Mouse (Mus musculus) small intestine, adult 2 months (tissue): ENCODE measurements around the gene Zmynd10. TPM values are rescaled to one million over a fixed set of nuclear protein-coding genes. Genes with fewer than 3 reads are reported as not detected.

Source experiments
- H3K27ac ChIP-seq: fragments of 200-500 bp; 2 replicates; pipeline ENCODE4 v1.5.1; 2012; ENCODE audit warnings: low read depth, low read length, control low read depth, inconsistent platforms; ENCODE audit not compliant: insufficient read depth
- H3K27me3 ChIP-seq: fragments of 200-500 bp; 2 replicates; pipeline ENCODE4 v1.6.1; 2012; ENCODE audit warnings: mild to moderate bottlenecking, moderate library complexity, low read length, inconsistent platforms; ENCODE audit not compliant: control insufficient read depth, insufficient read depth
- H3K36me3 ChIP-seq: fragments of 200-500 bp; 2 replicates; pipeline ENCODE4 v1.6.1; 2012; ENCODE audit warnings: mild to moderate bottlenecking, low read length, control low read depth, inconsistent platforms; ENCODE audit not compliant: control insufficient read depth, insufficient read depth
- H3K4me1 ChIP-seq: fragments of 200-500 bp; 2 replicates; pipeline ENCODE4 v1.6.1; 2012; ENCODE audit warnings: low read length, inconsistent platforms, mixed read lengths; ENCODE audit not compliant: control insufficient read depth, insufficient read depth, insufficient read length
- H3K4me3 ChIP-seq: fragments of 200-500 bp; 2 replicates; pipeline ENCODE4 v1.5.1; 2012; ENCODE audit warnings: low read depth, mild to moderate bottlenecking, control low read depth, inconsistent platforms, low read length, moderate library complexity
- CTCF ChIP-seq: fragments of 200-500 bp; IDR thresholded peaks from 2 replicates; pipeline ENCODE4 v1.5.1; 2012; ENCODE audit warnings: low read depth, mild to moderate bottlenecking, control low read depth, inconsistent platforms, low read length, moderate library complexity, mixed read lengths; ENCODE audit not compliant: insufficient replicate concordance, insufficient read length; ENCODE audit errors: extremely low read depth
- POLR2A ChIP-seq: fragments of 200-500 bp; IDR thresholded peaks from 2 replicates; pipeline ENCODE4 v1.6.1; 2012; ENCODE audit warnings: low read depth, mild to moderate bottlenecking, control low read depth, inconsistent platforms, low read length, moderate library complexity
- WGBS: fragments of 180-500 bp; shearing (Covaris S2); methylation state at CpG from one replicate; pipeline ENCODE4 v1.1.7; 2018; 5-methylcytosine and 5-hydroxymethylcytosine counted together
- polyA plus RNA-seq: library from polyadenylated mRNA; depleted of rRNA; stranded (reverse); fragments of >200 nt; gene quantifications from 2 replicates; pipeline ENCODE4 v1.2.3, GENCODE M21; 2012

The Zmynd10 gene
- polyA plus RNA-seq, 1 experiment: 0.32 TPM

DNA sequence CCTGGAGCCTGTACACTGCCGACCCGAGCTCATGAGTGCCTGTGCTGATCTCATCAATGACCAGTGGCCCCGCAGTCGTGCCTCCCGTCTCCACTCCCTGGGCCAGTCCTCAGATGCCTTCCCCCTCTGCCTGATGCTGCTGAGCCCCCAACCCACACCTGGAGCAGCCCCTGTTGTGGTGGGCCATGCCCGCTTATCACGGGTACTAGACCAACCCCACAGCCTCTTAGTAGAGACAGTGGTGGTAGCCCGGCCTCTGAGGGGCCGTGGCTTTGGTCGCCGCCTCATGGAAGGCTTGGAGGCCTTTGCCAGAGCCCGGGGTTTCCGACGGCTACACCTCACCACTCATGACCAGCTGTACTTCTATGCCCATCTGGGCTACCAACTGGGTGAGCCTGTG, 36.1 kb downstream of the Zmynd10 start:
- TF ChIP-seq POLR2A (no peak), CTCF (no peak)
- H3K27ac ChIP-seq: no peak overlapping the region
- 0 out of 2 replicates have a peak, but pooled peaks cover 4% of the 10 kb centered on the region for H3K36me3 ChIP-seq
- H3K4me1 ChIP-seq: peaks cover 10% of the 10 kb centered on the region; the same call in 1 of the 2 replicates
- WGBS: 92% methylated on average over 14 of the region's 14 CpGs
- H3K4me3 ChIP-seq: no peak overlapping the region
- H3K27me3 ChIP-seq: no peaks in the 10 kb centered on the region

DNA sequence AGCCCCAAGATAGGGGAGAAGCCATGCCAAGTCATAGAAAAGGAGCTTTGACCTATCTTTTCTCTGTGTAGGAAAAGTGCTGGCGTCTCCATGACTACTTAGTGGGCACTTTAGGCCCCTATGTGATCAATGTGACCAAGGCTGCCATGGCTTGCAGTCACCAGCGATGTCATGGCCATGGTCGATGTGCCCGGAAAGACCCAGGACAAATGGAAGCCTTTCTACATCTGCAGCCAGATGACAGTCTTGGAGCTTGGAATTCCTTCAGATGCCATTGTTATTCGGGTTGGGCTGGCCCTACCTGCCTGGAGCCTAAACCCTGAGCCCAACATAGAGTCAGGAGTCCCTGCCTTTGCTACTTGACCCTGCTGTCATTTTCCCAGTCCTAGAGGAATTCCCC, 39.4 kb downstream of the Zmynd10 start:
- Histone ChIP-seq H3K4me3 (no peak overlapping the region), H3K27ac (peak overlapping the region; percentile 0; the same call in 1 of the 2 replicates), H3K27me3 (no peaks in the 10 kb centered on the region), H3K36me3 (peaks cover 11% of the 10 kb centered on the region; the same call in 1 of the 2 replicates), H3K4me1 (peaks cover 28% of the 10 kb centered on the region)
- 82% methylated on average over 5 of the region's 5 CpGs for WGBS
- TF ChIP-seq CTCF: no peak
- no peak for TF ChIP-seq POLR2A

DNA sequence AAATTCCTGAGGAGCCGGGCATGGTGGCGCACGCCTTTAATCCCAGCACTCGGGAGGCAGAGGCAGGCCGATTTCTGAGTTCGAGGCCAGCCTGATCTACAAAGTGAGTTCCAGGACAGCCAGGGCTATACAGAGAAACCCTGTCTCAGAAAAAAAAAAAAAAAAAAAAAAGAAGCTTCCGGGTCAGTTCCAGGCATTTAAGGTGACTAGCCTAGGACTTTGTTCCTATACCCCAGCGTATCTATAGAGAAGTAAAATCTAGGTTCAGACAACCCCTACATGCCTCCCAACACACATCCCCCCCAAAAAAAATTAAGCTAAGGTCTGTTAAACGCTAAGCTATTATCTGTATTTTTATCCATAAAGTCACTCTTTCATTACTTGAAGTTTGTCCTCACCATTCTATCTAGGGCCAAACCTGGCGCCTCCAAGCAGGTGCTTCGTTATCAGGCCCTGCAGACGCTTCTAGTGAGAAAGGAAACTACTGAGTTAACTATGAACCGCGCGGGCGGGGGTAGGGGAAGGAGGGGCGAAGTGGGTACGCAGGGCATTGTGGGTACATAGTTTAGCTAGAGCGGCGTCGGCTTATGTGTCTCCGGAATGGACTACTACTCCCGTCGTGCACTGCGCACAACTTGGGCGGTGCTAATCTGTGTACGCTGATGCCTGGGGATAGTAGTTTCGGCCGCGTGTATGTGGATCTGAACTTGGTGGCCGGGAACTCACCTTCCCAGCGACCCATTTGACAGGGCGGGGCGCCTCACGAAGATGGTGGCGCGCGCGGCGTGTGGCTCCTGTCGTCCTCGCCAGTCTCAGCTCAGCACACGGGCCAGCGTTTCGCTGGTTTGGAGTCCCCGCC, 40.1 kb downstream of the Zmynd10 start, which contains the start of gene Ifrd2:
Ifrd2 (plus strand) TSS at position 669 of the 859 bp plus-strand sequence.
- no peaks in the 10 kb centered on the region for H3K27me3 ChIP-seq
- WGBS: 5% methylated on average over 46 of the region's 46 CpGs
- H3K4me1 ChIP-seq: peaks cover 25% of the 10 kb centered on the region
- peaks cover 16% of the 10 kb centered on the region for H3K36me3 ChIP-seq
- TF ChIP-seq POLR2A (peak; percentile 10; the same call in 1 of the 2 replicates), CTCF (no peak)
- H3K27ac ChIP-seq: peak within 1 kb of the TSS; percentile 21; the same call in 1 of the 2 replicates
- H3K4me3 ChIP-seq: peak within 1 kb of the TSS; percentile 75

DNA sequence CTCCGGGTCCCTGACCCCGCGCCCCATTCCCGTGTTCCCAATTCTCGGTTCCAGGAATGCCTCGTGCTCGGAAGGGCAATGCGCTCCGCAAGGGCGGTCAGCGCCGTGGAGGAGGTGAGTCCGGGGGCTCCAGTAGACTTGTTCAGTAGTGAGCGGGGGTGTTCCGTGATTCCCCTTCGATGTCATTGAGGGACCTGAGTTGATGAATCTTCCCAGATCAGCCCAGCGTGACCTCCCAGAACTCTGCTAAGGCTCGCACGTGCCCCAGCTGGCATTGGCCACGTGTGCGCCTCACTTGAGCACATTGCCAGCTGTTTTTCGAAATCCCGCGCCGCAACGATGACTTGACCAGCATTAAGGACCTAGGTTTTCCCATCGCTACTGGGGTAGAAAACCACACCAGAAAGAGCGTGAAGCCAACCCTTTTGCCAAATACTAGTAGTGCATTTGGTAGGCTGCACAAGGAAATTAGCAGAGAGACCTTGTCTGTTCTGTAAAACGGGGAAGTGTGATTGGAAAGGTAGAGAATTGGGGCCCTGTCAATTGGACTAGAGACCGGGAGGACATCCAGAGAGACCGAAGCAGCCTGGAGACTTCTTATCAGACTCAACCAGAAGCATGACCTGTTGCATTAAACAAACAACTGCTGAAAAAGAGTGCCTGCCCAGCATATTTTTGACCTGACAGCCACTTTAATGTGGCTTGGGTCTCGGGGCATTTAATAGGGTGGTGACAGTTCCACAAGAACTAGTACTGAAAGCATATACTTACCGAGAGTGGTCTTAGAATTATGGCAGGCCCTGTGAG, 40.9 kb downstream of the Zmynd10 start:
- H3K4me1 ChIP-seq: peaks cover 25% of the 10 kb centered on the region
- no peaks in the 10 kb centered on the region for H3K27me3 ChIP-seq
- peaks cover 23% of the 10 kb centered on the region for H3K36me3 ChIP-seq
- H3K4me3 ChIP-seq: peak overlapping the region; percentile 75
- H3K27ac ChIP-seq: peak overlapping the region; percentile 18; the same call in 1 of the 2 replicates
- no peak for TF ChIP-seq POLR2A
- no peak for TF ChIP-seq CTCF
- 1% methylated on average over 33 of the region's 33 CpGs for WGBS

DNA sequence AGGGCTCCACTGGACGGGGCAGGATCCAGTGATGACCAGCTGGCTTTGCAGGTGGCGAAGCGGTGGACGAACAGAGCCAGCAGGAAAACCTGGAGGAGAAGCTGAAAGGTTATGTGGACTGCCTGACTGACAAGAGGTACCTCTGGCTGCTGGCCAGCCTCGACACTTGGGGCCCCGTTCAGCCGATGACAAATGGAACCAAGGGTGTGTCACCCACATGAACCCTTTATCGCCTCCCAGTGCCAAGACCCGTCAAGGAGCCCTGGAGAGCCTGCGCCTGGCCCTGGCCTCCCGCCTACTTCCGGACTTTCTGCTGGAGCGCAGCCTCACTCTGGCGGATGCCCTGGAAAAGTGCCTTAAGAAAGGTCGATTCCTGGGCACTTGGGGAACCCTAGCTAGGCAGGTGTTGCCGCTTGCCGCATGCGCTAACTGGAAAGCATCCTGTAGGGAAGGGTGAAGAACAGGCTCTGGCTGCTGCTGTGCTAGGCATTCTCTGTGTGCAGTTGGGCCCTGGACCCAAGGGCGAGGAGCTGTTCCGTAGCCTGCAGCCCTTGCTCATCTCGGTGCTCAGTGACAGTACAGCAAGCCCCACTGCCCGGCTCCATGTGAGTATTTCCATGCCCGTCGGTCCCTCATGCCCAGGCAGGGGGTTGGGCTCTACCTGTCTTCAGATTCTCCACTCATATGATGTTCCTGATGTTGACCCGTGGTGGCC, 43.1 kb downstream of the Zmynd10 start:
- H3K27ac ChIP-seq: peak overlapping the region; percentile 94
- TF ChIP-seq POLR2A (no peak), CTCF (peak; percentile 17; the same call in 1 of the 2 replicates)
- H3K36me3 ChIP-seq: peaks cover 27% of the 10 kb centered on the region
- peaks cover 25% of the 10 kb centered on the region for H3K4me1 ChIP-seq
- H3K4me3 ChIP-seq: peak overlapping the region; percentile 51
- H3K27me3 ChIP-seq: no peaks in the 10 kb centered on the region
- WGBS: 23% methylated on average over 25 of the region's 25 CpGs

DNA sequence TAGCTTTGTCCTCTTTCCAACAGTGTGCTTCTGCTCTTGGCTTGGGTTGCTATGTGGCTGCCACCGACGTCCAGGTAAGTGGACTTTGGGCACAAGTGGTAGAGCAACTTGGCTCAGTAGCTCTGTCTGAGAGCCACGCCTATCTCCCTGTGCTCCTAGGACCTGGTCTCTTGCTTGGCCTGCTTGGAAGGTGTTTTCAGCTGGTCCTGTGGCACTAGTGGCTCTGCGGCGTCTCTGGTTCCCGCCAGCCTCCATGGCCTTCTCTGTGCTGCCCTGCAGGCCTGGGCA, 43.6 kb downstream of the Zmynd10 start:
- Histone ChIP-seq H3K4me1 (peaks cover 25% of the 10 kb centered on the region), H3K27ac (peak overlapping the region; percentile 94), H3K4me3 (peak overlapping the region; percentile 51), H3K36me3 (peaks cover 27% of the 10 kb centered on the region), H3K27me3 (no peaks in the 10 kb centered on the region)
- WGBS: 25% methylated on average over 6 of the region's 6 CpGs
- no peak for TF ChIP-seq CTCF
- peak; percentile 36; the same call in 1 of the 2 replicates for TF ChIP-seq POLR2A
